Mouse (Mus musculus) cerebellum, adult 8-10 months (tissue): ENCODE measurements around the gene Sorcs2.

Experiments
- DNase-seq: peaks from one replicate; pipeline ENCODE4 v3.0.0; 2022

The Sorcs2 gene

GRCm38 (mm10) chr5:36220626-36221025 lies 177.3 kb downstream of the Sorcs2 start:
- no peak for DNase-seq

- DNase-seq: no peak
Measured at GRCm38 (mm10) chr5:36220105-36220504, 177.8 kb downstream of the Sorcs2 start.

- no peak for DNase-seq
Measured at GRCm38 (mm10) chr5:36213310-36213709, 184.6 kb downstream of the Sorcs2 start.

- no peak for DNase-seq
Measured at GRCm38 (mm10) chr5:36208803-36209202, 189.1 kb downstream of the Sorcs2 start.

- no peak for DNase-seq
Measured at GRCm38 (mm10) chr5:36205397-36205796, 192.5 kb downstream of the Sorcs2 start.

- DNase-seq: no peak
Measured at GRCm38 (mm10) chr5:36203916-36204315, 194.0 kb downstream of the Sorcs2 start, which contains the start of gene Psapl1. Gene Psapl1, plus strand, starts transcription at chr5:36204021.

GRCm38 (mm10) chr5:36203421-36203820 lies 194.5 kb downstream of the Sorcs2 start:
- DNase-seq: no peak

GRCm38 (mm10) chr5:36202781-36203180 lies 195.2 kb downstream of the Sorcs2 start:
- no peak for DNase-seq

- no peak for DNase-seq
Measured at GRCm38 (mm10) chr5:36199519-36199918, 198.4 kb downstream of the Sorcs2 start.

- DNase-seq: no peak
Measured at GRCm38 (mm10) chr5:36195436-36195835, 202.5 kb downstream of the Sorcs2 start.

GRCm38 (mm10) chr5:36194631-36195030 lies 203.3 kb downstream of the Sorcs2 start:
- DNase-seq: no peak

GRCm38 (mm10) chr5:36192677-36193076 lies 205.3 kb downstream of the Sorcs2 start:
- no peak for DNase-seq

- no peak for DNase-seq
Measured at GRCm38 (mm10) chr5:36191876-36192275, 206.1 kb downstream of the Sorcs2 start.

GRCm38 (mm10) chr5:36191285-36191684 lies 206.7 kb downstream of the Sorcs2 start:
- DNase-seq: no peak

- no peak for DNase-seq
Measured at GRCm38 (mm10) chr5:36188310-36188709, 209.6 kb downstream of the Sorcs2 start.

GRCm38 (mm10) chr5:36186294-36187053 lies 211.5 kb downstream of the Sorcs2 start:
- DNase-seq: no peak

GRCm38 (mm10) chr5:36182326-36182725 lies 215.6 kb downstream of the Sorcs2 start:
- no peak for DNase-seq

- no peak for DNase-seq
Measured at GRCm38 (mm10) chr5:36179708-36180107, 218.2 kb downstream of the Sorcs2 start.

GRCm38 (mm10) chr5:36178785-36179184 lies 219.2 kb downstream of the Sorcs2 start:
- no peak for DNase-seq

- no peak for DNase-seq
Measured at GRCm38 (mm10) chr5:36178215-36178614, 219.7 kb downstream of the Sorcs2 start.

GRCm38 (mm10) chr5:36176873-36177272 lies 221.1 kb downstream of the Sorcs2 start:
- no peak for DNase-seq

- DNase-seq: no peak
Measured at GRCm38 (mm10) chr5:36176409-36176808, 221.5 kb downstream of the Sorcs2 start.

GRCm38 (mm10) chr5:36174569-36175115 lies 223.3 kb downstream of the Sorcs2 start:
- DNase-seq: no peak

GRCm38 (mm10) chr5:36168963-36169650 lies 228.8 kb downstream of the Sorcs2 start:
- DNase-seq: no peak
